8 mouse cellular contexts compared by ENCODE assay signal in the genomic region with DNA sequence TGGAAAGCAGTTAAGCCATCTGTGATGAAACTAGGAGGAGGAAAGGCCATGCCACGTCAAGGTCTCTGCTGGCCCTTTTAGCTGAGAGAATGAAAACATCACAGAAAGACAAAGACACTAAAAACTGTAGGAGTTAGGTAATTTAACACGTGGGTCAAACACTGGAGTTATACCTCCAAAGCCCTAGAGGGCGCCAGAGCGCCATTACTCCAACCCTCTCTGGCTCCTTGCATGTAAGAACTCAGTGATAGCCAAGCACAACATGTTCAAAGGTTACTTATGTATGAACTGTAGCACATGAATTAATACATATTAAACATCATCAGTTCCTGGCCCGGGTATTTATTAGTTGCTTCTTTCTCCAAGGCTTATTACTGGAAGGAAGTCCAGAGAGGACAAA. TPM values are rescaled to one million over a fixed set of nuclear protein-coding genes. Genes with fewer than 3 reads are reported as not detected.
DNase-seq lines count a peak whose midpoint lies in the region; ATAC-seq and TF ChIP-seq lines count a peak whose summit lies in the region.

No protein-coding gene starts in this region.

- H3K9me3 ChIP-seq in intestine, postnatal 0 days (ENCODE audit: control insufficient read depth), result no peaks in the 10 kb centered on the region
- no peaks in the 10 kb centered on the region for H3K9me3 ChIP-seq in intestine, embryonic 15.5 days
- H3K9me3 ChIP-seq in G1E (replicated peaks), result no peaks in the 10 kb centered on the region
- no peaks in the 10 kb centered on the region for H3K9me3 ChIP-seq in embryonic facial prominence, embryonic 10.5 days

- peaks cover 20% of the 10 kb centered on the region for H3K36me3 ChIP-seq in intestine, postnatal 0 days (ENCODE audit: control insufficient read depth, insufficient read depth)
- no peaks in the 10 kb centered on the region for H3K36me3 ChIP-seq in intestine, embryonic 15.5 days
- H3K36me3 ChIP-seq in G1E (replicated peaks), result peaks cover 2% of the 10 kb centered on the region
- no peaks in the 10 kb centered on the region for H3K36me3 ChIP-seq in embryonic facial prominence, embryonic 10.5 days (replicated peaks)

- no peaks in the 10 kb centered on the region for H3K27me3 ChIP-seq in intestine, postnatal 0 days (replicated peaks; ENCODE audit: control insufficient read depth, insufficient read depth, low read length)
- H3K27me3 ChIP-seq in intestine, embryonic 15.5 days (replicated peaks), result no peaks in the 10 kb centered on the region
- peaks cover 15% of the 10 kb centered on the region; the same call in 1 of the 2 replicates for H3K27me3 ChIP-seq in G1E (ENCODE audit: insufficient read depth, low read length)
- peaks cover 9% of the 10 kb centered on the region for H3K27me3 ChIP-seq in embryonic facial prominence, embryonic 10.5 days (replicated peaks; ENCODE audit: low read depth, poor library complexity, severe bottlenecking)

- DNase-seq in G1E (ENCODE audit: low spot score), result no peak
- peak; percentile 51 for DNase-seq in embryonic facial prominence, embryonic 10.5 days (ENCODE audit: low spot score)
- DNase-seq in lung, adult 18-20 months, result peak; percentile 42 to 67
- peak; percentile 67 to 87 for DNase-seq in spleen, postnatal 4 days (ENCODE audit: low spot score in 2 of 2)
- no peak for DNase-seq in cerebellum, adult 9-10 months
- no peak for DNase-seq in cerebellum, postnatal 36 days

- no peak overlapping the region for H3K4me3 ChIP-seq in intestine, postnatal 0 days (ENCODE audit: low read depth, low read length)
- H3K4me3 ChIP-seq in intestine, embryonic 15.5 days (replicated peaks), result no peak overlapping the region
- H3K4me3 ChIP-seq in G1E (ENCODE audit: low read depth, low read length), result no peak overlapping the region
- H3K4me3 ChIP-seq in embryonic facial prominence, embryonic 10.5 days, result no peak overlapping the region

- H3K27ac ChIP-seq in intestine, postnatal 0 days (ENCODE audit: low read depth, low read length), result no peak overlapping the region
- no peak overlapping the region for H3K27ac ChIP-seq in intestine, embryonic 15.5 days
- H3K27ac ChIP-seq in embryonic facial prominence, embryonic 10.5 days (replicated peaks), result no peak overlapping the region

- peak; percentile 77 for TF ChIP-seq CTCF in intestine, postnatal 0 days (IDR thresholded peaks at IDR 0.05; ENCODE audit: low read depth)
- peak; percentile 32; the same call in 1 of the 2 replicates for TF ChIP-seq CTCF in G1E (IDR thresholded peaks at IDR 0.05; ENCODE audit: low read depth, low read length)

- WGBS in intestine, postnatal 0 days, result 48% methylated on average over 5 of the region's 5 CpGs
- WGBS in intestine, embryonic 15.5 days, result 54% methylated on average over 5 of the region's 5 CpGs
- 48% methylated on average over 5 of the region's 5 CpGs for WGBS in embryonic facial prominence, embryonic 10.5 days

- no peak overlapping the region for H3K4me2 ChIP-seq in intestine, postnatal 0 days (replicated peaks; ENCODE audit: low read depth)
- no peak overlapping the region for H3K4me2 ChIP-seq in intestine, embryonic 15.5 days (replicated peaks)

- no peaks in the 10 kb centered on the region for H3K4me1 ChIP-seq in intestine, postnatal 0 days (replicated peaks; ENCODE audit: control insufficient read depth, insufficient read depth, low read length)
- H3K4me1 ChIP-seq in intestine, embryonic 15.5 days (replicated peaks), result peaks cover 7% of the 10 kb centered on the region
- peaks cover 13% of the 10 kb centered on the region for H3K4me1 ChIP-seq in G1E (ENCODE audit: insufficient read depth, low read depth, low read length)
- H3K4me1 ChIP-seq in embryonic facial prominence, embryonic 10.5 days, result peaks cover 10% of the 10 kb centered on the region

- peak; percentile 55; the same call in 1 of the 2 replicates for ATAC-seq in intestine, postnatal 0 days
- no peak for ATAC-seq in intestine, embryonic 15.5 days
- ATAC-seq in G1E (ENCODE audit: extremely low read depth, insufficient number of reproducible peaks, low FRiP score, poor library complexity, severe bottlenecking), result no peak

- no peak overlapping the region for H3K9ac ChIP-seq in intestine, postnatal 0 days (ENCODE audit: low read depth, low read length)
- H3K9ac ChIP-seq in intestine, embryonic 15.5 days, result no peak overlapping the region

RNA-seq across cellular contexts. Expression of gene 1810049J17Rik, which starts 58.8 kb away (rescaled TPM):
- polyA plus RNA-seq in intestine, postnatal 0 days (2015; fragmentation: Nextera tagmentation; extraction: Ambion mirVana), result 6.5 and 6.9 TPM in 2 replicates
- 0.69 and 1.8 TPM in 2 replicates for polyA plus RNA-seq in intestine, embryonic 15.5 days (2015; fragmentation: Nextera tagmentation; extraction: Ambion mirVana)
- total RNA-seq in G1E (2014; fragmentation: Nextera tagmentation) (not detected in 2 replicates), G1E (2017) (0.38 TPM in 1 of 2 replicates, not detected in the other)
- polyA plus RNA-seq in G1E (2012), result 0.36 and 0.52 TPM in 2 replicates
- polyA plus RNA-seq in embryonic facial prominence, embryonic 10.5 days (2016; fragmentation: Nextera tagmentation; extraction: Ambion mirVana), result not detected in 2 replicates

RNA-seq across cellular contexts. Expression of gene Golph3, which starts 59.3 kb away (rescaled TPM):
- polyA plus RNA-seq in intestine, postnatal 0 days (2015; fragmentation: Nextera tagmentation; extraction: Ambion mirVana), result 67.9 and 70.0 TPM in 2 replicates
- 79.5 and 85.1 TPM in 2 replicates for polyA plus RNA-seq in intestine, embryonic 15.5 days (2015; fragmentation: Nextera tagmentation; extraction: Ambion mirVana)
- 411 and 482 TPM in 2 replicates for total RNA-seq in G1E (2014; fragmentation: Nextera tagmentation)
- total RNA-seq in G1E (2017), result 299 and 319 TPM in 2 replicates
- 739 and 1,035 TPM in 2 replicates for polyA plus RNA-seq in G1E (2012)
- polyA plus RNA-seq in embryonic facial prominence, embryonic 10.5 days (2016; fragmentation: Nextera tagmentation; extraction: Ambion mirVana), result 61.0 and 61.5 TPM in 2 replicates

Comparison
In these comparisons a context has a peak if more than half of its experiments do, and no peak if none do; other contexts are left out.
1. DNase-seq: peak in embryonic facial prominence, embryonic 10.5 days (single experiment), lung, adult 18-20 months (2 of 2) and spleen, postnatal 4 days (2 of 2); none in G1E (single experiment), cerebellum, adult 9-10 months (single experiment) and cerebellum, postnatal 36 days (0 of 2).